Mouse (Mus musculus): ENCODE results near the gene Arhgef17.

GRCm38 (mm10) chr7:100968376-100968775 lies 36.5 kb upstream of the Arhgef17 start:
- TF ChIP-seq CTCF (IDR thresholded peaks at IDR 0.05; ENCODE audit: borderline replicate concordance, extremely low read depth, insufficient read depth, insufficient read length) (no peak), POLR2A (IDR thresholded peaks at IDR 0.05; ENCODE audit: borderline replicate concordance, extremely low read depth, insufficient read depth, insufficient read length, poor library complexity, severe bottlenecking) (no peak)

Measured in brain, embryonic 14.5 days (tissue).